Mouse (Mus musculus) intestine, embryonic 15.5 days (tissue): ENCODE data around the gene Catsper1. TPM values are rescaled to one million over a fixed set of nuclear protein-coding genes. Genes with fewer than 3 reads are reported as not detected.
A peak's percentile ranks its signal among the peaks of the same experiment; 100 is the strongest.

Source experiments
- ATAC-seq: fragments of 200-750 bp; cut with Nextera tagmentation; 2 replicates; pipeline ENCODE4 v1.8.0; 2017; ENCODE audit warnings: moderate TSS enrichment, moderate library complexity
- H3K27ac ChIP-seq: fragments of 300-500 bp; sonication (generic); 2 replicates; pipeline ENCODE4 v1.5.1; 2015; ENCODE audit warnings: mild to moderate bottlenecking, inconsistent platforms
- H3K27me3 ChIP-seq: fragments of 300-500 bp; sonication (generic); replicated peaks from 2 replicates; pipeline ENCODE4 v1.6.1; 2015; ENCODE audit warnings: inconsistent platforms
- H3K36me3 ChIP-seq: fragments of 300-500 bp; sonication (generic); 2 replicates; pipeline ENCODE4 v1.6.1; 2015; ENCODE audit warnings: inconsistent platforms
- H3K4me1 ChIP-seq: fragments of 300-500 bp; sonication (generic); replicated peaks from 2 replicates; pipeline ENCODE4 v1.6.1; 2015; ENCODE audit warnings: inconsistent platforms
- H3K4me2 ChIP-seq: fragments of 300-500 bp; sonication (generic); replicated peaks from 2 replicates; pipeline ENCODE4 v1.6.1; 2015; ENCODE audit warnings: mild to moderate bottlenecking, inconsistent platforms
- H3K4me3 ChIP-seq: fragments of 300-500 bp; sonication (generic); replicated peaks from 2 replicates; pipeline ENCODE4 v1.5.1; 2015; ENCODE audit warnings: inconsistent platforms
- H3K9ac ChIP-seq: fragments of 300-500 bp; sonication (generic); 2 replicates; pipeline ENCODE4 v1.6.1; 2015; ENCODE audit warnings: inconsistent platforms
- H3K9me3 ChIP-seq: fragments of 300-500 bp; sonication (generic); 2 replicates; pipeline ENCODE4 v1.6.1; 2016; ENCODE audit warnings: inconsistent platforms
- WGBS: fragments of 180-500 bp; shearing (Covaris S2); methylation state at CpG from one replicate; pipeline ENCODE4 v1.1.7; 2015; 5-methylcytosine and 5-hydroxymethylcytosine counted together
- polyA plus RNA-seq: library from polyadenylated mRNA; unstranded; fragments of >200 nt; fragmentation: Nextera tagmentation; extraction: Ambion mirVana; gene quantifications from 2 replicates; pipeline ENCODE4 v1.2.1, GENCODE M21; 2015

Gene Catsper1
- not detected in 2 replicates for polyA plus RNA-seq

DNA sequence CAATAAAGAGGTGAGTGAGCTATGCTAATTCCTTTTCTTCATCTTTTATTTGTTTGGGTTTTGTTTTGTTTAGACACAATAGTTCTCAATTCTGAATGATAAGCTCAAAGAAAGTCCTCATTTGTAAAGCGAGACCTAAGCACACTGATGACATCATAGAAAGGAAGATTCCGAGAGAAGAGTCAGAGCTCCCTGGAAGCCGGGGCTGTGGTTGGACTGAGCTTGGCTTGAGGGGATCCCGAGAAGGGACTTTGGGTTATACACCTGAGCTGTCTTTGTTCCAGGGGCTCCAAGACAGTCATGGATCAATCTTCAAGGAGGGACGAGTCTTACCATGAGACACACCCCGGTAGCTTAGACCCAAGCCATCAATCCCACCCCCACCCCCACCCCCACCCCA, at the start of gene Catsper1:
TSS of gene Catsper1 (plus strand) at position 301 of the 400 bp plus-strand sequence.
- H3K4me1 ChIP-seq, result no peaks in the 10 kb centered on the region
- H3K9me3 ChIP-seq, result no peaks in the 10 kb centered on the region
- no peak within 1 kb of the TSS for H3K4me3 ChIP-seq
- no peak for ATAC-seq
- H3K9ac ChIP-seq, result no peak within 1 kb of the TSS
- H3K27ac ChIP-seq, result no peak within 1 kb of the TSS
- H3K4me2 ChIP-seq, result no peak within 1 kb of the TSS
- WGBS, result 86% methylated on average over 6 of the region's 6 CpGs
- no peaks in the 10 kb centered on the region for H3K27me3 ChIP-seq
- no peaks in the 10 kb centered on the region for H3K36me3 ChIP-seq

DNA sequence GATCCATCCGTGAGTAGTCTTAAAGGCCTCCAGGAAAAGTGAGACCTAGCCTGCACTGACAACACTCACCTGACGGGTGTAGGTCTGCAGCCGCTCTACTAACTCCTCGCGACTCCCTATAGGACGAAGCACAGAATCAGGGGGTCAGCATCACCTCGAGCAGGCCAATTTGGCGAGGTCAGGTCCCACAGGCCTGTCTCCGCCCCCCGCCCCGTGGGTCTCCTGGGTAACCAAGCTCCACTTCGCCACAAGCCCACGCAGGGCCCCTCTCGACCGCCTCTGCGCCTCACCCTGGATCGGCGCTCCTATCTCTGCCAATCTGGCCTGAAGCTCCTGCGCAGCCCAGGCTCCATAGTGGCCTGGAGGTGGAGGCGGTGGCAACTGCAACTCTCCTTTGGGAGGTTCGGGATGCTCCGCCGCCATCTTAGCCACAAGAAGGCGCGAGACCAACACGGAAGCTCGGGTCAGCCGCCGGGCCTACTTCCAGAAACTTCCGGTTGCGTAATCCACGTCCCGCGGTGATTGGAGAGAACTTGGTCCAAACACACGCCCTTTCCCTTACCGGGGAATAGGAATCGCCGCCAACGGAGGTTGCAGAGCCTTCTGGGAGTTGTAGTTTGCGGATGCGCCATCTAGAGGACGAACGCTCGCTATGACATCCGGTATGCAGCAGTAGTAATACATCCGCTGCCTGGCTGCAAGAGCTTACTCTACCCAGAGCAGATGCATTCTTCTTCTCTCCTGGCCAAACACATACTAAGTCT, 40.4 kb upstream of the Catsper1 start, which contains the start of gene Sf3b2:
TSS of gene Sf3b2 (minus strand) at position 484 of the 764 bp plus-strand sequence.
- H3K9ac ChIP-seq, result peak within 1 kb of the TSS; percentile 91
- H3K36me3 ChIP-seq, result peaks cover 20% of the 10 kb centered on the region
- no peaks in the 10 kb centered on the region for H3K9me3 ChIP-seq
- H3K4me3 ChIP-seq, result peak within 1 kb of the TSS; percentile 94
- H3K27ac ChIP-seq, result peak within 1 kb of the TSS; percentile 77
- no peaks in the 10 kb centered on the region for H3K27me3 ChIP-seq
- peaks cover 23% of the 10 kb centered on the region for H3K4me1 ChIP-seq
- peak; percentile 98 for ATAC-seq
- H3K4me2 ChIP-seq, result peak within 1 kb of the TSS; percentile 82
- WGBS, result under 1% methylated on average over 46 of the region's 46 CpGs

DNA sequence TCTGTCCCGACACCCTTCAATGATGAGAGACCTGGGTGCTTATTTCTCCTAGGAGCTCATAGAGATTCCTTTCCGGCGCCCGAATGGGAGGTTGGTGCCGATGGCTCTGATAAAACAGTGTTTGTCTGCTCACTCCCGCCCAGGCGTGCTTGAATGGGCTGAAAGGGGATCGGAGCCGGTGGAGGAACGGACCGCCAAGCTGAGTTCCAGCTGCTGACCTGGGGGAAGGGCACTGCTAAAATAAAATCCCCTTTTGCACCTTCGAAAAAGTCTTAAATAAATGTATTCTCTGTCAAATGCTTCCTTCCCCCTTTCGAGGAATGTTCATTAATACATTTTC, 39.8 kb upstream of the Catsper1 start:
- peak; percentile 66 for ATAC-seq
- Histone ChIP-seq H3K4me3 (peak overlapping the region; percentile 94), H3K4me2 (peak overlapping the region; percentile 70), H3K27ac (peak overlapping the region; percentile 60), H3K9me3 (no peaks in the 10 kb centered on the region), H3K9ac (peak overlapping the region; percentile 64), H3K36me3 (peaks cover 14% of the 10 kb centered on the region), H3K4me1 (peaks cover 23% of the 10 kb centered on the region), H3K27me3 (no peaks in the 10 kb centered on the region)
- WGBS, result 5% methylated on average over 13 of the region's 13 CpGs

DNA sequence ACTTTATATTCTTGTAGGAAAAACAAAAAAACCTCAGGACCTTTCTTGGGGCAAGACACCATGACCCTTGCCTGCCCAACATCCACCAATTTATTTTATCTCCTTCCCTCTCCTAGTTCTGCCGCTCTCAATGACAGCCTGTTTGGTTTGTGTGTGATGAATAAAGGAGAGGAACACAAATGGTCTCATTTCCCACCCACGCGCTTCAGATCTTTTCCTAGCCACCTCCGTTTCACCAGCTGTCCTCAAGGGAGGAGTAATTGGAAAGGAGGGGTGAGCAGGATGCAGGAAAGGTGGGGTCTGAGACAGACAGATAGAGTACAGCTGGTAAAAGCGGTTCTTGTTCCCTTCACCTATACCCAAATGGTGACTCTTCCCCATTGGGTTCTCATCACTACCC, 38.9 kb upstream of the Catsper1 start:
- 48% methylated on average over 5 of the region's 5 CpGs for WGBS
- no peak overlapping the region for H3K9ac ChIP-seq

DNA sequence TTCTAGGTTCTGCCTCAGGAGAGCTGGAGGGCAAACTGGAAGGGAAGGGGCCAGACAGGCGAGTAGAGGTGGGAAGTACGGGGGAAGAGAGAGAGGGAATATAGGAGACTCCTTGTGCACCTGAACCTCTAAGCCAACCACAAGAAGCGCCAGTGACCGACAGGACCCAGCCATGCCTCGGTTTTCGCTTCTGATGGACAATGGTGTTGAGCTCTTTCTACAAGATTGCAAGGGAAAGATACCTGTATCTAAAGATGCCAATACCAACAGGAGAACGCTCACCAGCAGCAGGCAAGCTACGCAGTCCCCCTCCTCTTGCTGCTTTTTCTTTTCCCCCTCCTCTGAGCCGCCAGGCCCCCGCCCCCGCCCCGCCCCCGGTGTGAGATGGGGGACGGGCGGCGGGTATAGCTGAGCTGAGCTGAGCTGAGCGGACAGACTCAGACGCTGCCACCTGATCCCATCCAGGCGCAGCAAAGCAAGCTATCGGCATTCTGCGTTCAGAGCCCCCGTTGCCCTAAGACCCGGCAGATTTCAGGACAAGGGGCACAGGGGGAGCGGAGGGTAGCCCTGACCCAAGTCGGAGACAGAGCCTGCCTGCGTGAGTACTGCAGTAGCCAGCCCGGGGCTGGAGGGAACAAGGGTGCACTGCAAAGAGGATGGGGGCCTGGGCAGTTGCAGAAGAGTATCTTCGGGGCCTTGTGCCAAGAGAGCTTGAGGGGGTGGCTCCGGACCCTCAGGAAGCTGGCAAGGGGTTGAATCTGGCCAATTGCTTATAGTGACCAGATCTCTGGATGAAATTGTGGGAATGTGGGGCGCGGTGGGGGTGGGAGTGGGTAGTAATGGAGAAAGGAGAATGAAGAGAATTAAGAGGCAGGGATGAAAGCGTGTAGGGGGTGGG, 37.4 kb upstream of the Catsper1 start, which contains the start of gene Gal3st3:
TSS of gene Gal3st3 (plus strand) at position 429 of the 898 bp plus-strand sequence.
- no peaks in the 10 kb centered on the region for H3K27me3 ChIP-seq
- H3K4me3 ChIP-seq, result peak within 1 kb of the TSS; percentile 31
- H3K9me3 ChIP-seq, result no peaks in the 10 kb centered on the region
- peak within 1 kb of the TSS; percentile 67 for H3K4me2 ChIP-seq
- no peaks in the 10 kb centered on the region; the same call in 1 of the 2 replicates for H3K36me3 ChIP-seq
- H3K27ac ChIP-seq, result no peak within 1 kb of the TSS
- peak within 1 kb of the TSS; percentile 46 for H3K9ac ChIP-seq
- no peak for ATAC-seq
- H3K4me1 ChIP-seq, result peaks cover 19% of the 10 kb centered on the region
- 11% methylated on average over 31 of the region's 32 CpGs for WGBS

More for the DNA sequence above, 38.9 kb upstream of the Catsper1 start:
- H3K27ac ChIP-seq, result no peak overlapping the region
- no peaks in the 10 kb centered on the region for H3K9me3 ChIP-seq
- H3K4me2 ChIP-seq, result no peak overlapping the region
- peaks cover 23% of the 10 kb centered on the region for H3K4me1 ChIP-seq
- no peak for ATAC-seq
- no peak overlapping the region for H3K4me3 ChIP-seq
- H3K27me3 ChIP-seq, result no peaks in the 10 kb centered on the region
- peaks cover 10% of the 10 kb centered on the region for H3K36me3 ChIP-seq

DNA sequence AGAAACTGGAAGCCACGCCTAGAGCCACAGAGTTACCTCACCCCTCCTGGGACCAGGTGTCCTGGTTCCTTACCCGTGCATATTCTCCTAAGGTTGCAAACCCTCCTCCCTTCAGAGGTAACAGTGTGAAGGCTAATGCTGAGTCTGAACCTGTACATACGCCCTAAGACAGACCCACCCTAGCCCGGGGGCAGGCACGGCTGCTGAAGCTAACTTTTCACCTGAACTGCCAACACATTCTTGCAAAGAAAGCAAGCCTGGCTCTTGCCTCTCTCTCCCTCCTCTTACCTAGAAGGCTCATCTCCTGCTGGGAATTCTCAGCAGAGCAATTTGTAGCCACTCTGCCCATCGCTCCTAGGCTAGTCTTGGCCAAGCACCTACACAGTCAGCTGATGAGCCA, 35.0 kb upstream of the Catsper1 start:
- H3K4me1 ChIP-seq, result peaks cover 12% of the 10 kb centered on the region; the same call in 1 of the 2 replicates
- ATAC-seq, result no peak
- H3K9me3 ChIP-seq, result no peaks in the 10 kb centered on the region
- H3K9ac ChIP-seq, result no peak overlapping the region
- H3K4me3 ChIP-seq, result no peak overlapping the region
- H3K36me3 ChIP-seq, result no peaks in the 10 kb centered on the region
- 78% methylated on average over 6 of the region's 6 CpGs for WGBS
- H3K27ac ChIP-seq, result no peak overlapping the region
- no peak overlapping the region for H3K4me2 ChIP-seq
- H3K27me3 ChIP-seq, result no peaks in the 10 kb centered on the region

DNA sequence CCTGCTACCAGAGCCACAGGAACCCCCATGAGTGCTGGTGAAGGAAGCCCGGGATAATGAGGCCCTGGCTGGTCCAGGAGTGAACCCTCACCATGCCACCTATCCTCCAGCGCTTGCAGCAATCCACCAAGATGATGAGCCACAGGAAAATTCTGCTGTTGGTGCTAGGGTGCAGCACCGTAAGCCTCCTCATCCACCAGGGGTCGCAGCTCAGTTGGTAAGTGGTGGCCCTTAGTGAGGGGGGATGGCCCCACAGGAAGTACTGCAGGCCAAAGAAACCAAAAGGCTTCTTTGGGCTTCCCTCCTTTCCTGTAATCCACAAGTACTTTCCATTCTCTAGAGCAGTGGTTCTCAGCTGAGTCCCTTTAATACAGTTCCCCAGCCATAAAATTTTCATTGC, 33.1 kb upstream of the Catsper1 start:
- Histone ChIP-seq H3K4me1 (peaks cover 13% of the 10 kb centered on the region), H3K27me3 (0 out of 2 replicates have a peak, but pooled peaks cover 3% of the 10 kb centered on the region), H3K4me3 (no peak overlapping the region), H3K9me3 (no peaks in the 10 kb centered on the region), H3K27ac (no peak overlapping the region), H3K9ac (no peak overlapping the region), H3K36me3 (no peaks in the 10 kb centered on the region), H3K4me2 (no peak overlapping the region)
- ATAC-seq, result no peak
- 27% methylated on average over 4 of the region's 4 CpGs for WGBS

DNA sequence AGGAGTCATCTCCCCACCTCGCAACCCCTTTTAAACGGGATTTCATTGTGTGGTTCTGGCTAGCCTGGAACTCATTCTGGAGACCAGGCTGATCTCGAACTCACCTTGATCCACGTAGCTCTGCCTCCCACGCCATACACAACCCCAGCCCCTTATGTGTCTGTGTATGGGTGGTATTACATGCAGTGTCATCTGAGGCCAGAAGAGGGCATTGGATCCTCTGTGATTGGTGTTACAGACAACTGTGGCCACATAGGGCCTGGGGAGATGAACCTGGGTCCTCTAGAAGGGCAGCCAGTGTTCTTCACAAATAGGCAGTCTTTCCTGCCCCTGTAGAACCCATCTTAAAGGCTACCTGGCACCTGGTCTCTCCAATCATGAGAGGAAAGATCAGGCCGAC, 29.3 kb upstream of the Catsper1 start:
- Histone ChIP-seq H3K27ac (no peak overlapping the region), H3K27me3 (0 out of 2 replicates have a peak, but pooled peaks cover 7% of the 10 kb centered on the region), H3K36me3 (no peaks in the 10 kb centered on the region), H3K4me1 (peaks cover 6% of the 10 kb centered on the region; the same call in 1 of the 2 replicates), H3K9ac (no peak overlapping the region), H3K4me2 (no peak overlapping the region), H3K4me3 (no peak overlapping the region), H3K9me3 (no peaks in the 10 kb centered on the region)
- ATAC-seq, result no peak
- 85% methylated on average over 6 of the region's 6 CpGs for WGBS

DNA sequence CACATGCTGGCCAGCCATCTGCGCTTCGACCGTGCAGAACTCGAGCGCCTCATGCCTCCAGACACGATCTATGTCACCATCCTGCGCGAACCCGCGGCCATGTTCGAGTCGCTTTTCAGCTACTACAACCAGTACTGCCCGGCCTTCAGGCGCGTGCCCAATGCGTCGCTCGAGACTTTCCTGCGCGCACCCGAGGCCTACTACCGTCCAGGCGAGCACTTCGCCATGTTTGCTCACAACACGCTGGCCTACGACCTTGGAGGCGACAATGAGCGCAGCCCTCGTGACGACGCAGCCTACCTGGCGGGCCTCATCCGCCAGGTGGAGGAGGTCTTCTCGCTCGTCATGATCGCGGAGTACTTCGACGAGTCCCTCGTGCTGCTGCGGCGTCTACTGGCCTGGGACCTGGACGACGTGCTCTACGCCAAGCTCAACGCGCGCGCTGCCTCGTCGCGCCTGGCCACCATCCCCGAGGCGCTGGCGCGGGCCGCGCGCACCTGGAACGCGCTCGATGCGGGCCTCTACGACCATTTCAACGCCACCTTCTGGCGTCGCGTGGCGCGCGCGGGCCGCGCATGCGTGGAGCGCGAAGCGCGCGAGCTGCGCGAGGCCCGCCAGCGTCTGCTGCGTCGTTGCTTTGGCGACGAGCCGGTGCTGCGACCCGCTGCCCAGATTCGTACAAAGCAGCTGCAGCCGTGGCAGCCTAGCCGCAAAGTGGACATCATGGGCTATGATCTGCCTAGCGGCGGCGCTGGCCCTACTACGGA, 28.4 kb upstream of the Catsper1 start:
- Histone ChIP-seq H3K4me2 (peak overlapping the region; percentile 60), H3K27ac (no peak overlapping the region), H3K9ac (no peak overlapping the region), H3K9me3 (no peaks in the 10 kb centered on the region), H3K27me3 (0 out of 2 replicates have a peak, but pooled peaks cover 7% of the 10 kb centered on the region), H3K4me3 (peak overlapping the region; percentile 28), H3K4me1 (peaks cover 6% of the 10 kb centered on the region; the same call in 1 of the 2 replicates), H3K36me3 (no peaks in the 10 kb centered on the region)
- no peak for ATAC-seq
- WGBS, result 36% methylated on average over 98 of the region's 98 CpGs

DNA sequence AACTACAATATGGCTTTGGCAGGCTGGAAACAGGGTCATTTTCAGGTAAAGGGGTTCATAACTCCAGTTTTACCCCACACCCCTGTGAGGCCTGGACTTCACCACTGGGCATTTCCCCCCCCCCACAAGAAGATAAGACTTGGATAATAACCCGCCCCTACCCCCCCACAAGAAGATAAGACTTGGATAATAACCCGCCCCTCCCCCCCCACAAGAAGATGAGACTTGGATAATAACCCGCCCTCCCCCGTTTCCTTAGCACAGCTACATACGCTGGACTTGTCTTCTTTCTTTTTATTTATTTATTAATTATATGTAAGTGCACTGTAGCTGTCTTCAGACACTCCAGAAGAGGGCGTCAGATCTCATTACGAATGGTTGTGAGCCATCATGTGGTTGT, 26.5 kb upstream of the Catsper1 start:
- Histone ChIP-seq H3K9ac (no peak overlapping the region), H3K4me2 (no peak overlapping the region), H3K36me3 (no peaks in the 10 kb centered on the region), H3K4me3 (no peak overlapping the region), H3K4me1 (peaks cover 6% of the 10 kb centered on the region; the same call in 1 of the 2 replicates), H3K27ac (no peak overlapping the region), H3K9me3 (no peaks in the 10 kb centered on the region), H3K27me3 (0 out of 2 replicates have a peak, but pooled peaks cover 7% of the 10 kb centered on the region)
- 85% methylated on average over 7 of the region's 7 CpGs for WGBS
- no peak for ATAC-seq

DNA sequence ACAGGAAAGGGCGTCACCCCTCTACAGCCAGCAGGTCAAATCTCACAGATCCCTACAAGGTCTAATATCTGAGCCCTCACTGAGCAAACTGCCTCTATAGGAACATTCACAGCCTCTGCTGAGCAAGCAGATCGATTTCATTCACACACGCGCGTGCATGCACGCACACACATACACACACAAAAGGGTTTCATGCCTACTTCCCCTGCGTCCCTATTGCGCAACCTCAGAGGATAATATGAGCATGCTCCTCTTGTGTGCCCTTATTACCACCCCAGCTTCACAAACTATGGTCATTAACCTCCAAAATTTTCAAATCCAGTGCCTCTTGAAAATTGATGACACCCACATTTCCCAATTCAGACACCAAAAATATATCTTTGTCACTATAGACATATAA, 22.4 kb upstream of the Catsper1 start:
- Histone ChIP-seq H3K27me3 (no peaks in the 10 kb centered on the region), H3K4me1 (no peaks in the 10 kb centered on the region), H3K4me2 (no peak overlapping the region), H3K27ac (no peak overlapping the region), H3K9me3 (no peaks in the 10 kb centered on the region), H3K4me3 (no peak overlapping the region), H3K9ac (no peak overlapping the region), H3K36me3 (no peaks in the 10 kb centered on the region)
- WGBS, result 85% methylated on average over 8 of the region's 8 CpGs
- ATAC-seq, result no peak
